Mouse (Mus musculus) common myeloid progenitor, adult 5-6 weeks (primary cell): ENCODE results near the gene Mvp. TPM values are rescaled to one million over a fixed set of nuclear protein-coding genes. Genes with fewer than 3 reads are reported as not detected.
A peak's percentile ranks its signal among the peaks of the same experiment; 100 is the strongest.

Source experiments
- ATAC-seq: replicated peaks from 2 replicates; pipeline ENCODE4 v1.8.0; 2016; ENCODE audit warnings: low read depth, mild to moderate bottlenecking, moderate TSS enrichment, inconsistent platforms; ENCODE audit not compliant: poor library complexity, severe bottlenecking
- total RNA-seq: library from RNA; stranded (forward); fragments of 200-1000, 187-1606 nt; gene quantifications from 2 replicates; pipeline ENCODE4 v1.2.3, GENCODE M21; 2017

The Mvp gene
- total RNA-seq, 1 experiment from 2014 or later, result 19.3 TPM

GRCm38 (mm10) chr7:127004122-127004875 lies 10.1 kb downstream of the Mvp start:
- no peak for ATAC-seq

- ATAC-seq, result no peak
Observed at GRCm38 (mm10) chr7:127003620-127004019, 10.8 kb downstream of the Mvp start.

- ATAC-seq, result no peak
Observed at GRCm38 (mm10) chr7:126999568-126999967, 14.9 kb downstream of the Mvp start.

- no peak for ATAC-seq
Observed at GRCm38 (mm10) chr7:126996449-126996848, 18.0 kb downstream of the Mvp start.

GRCm38 (mm10) chr7:126988816-126989215 lies 25.6 kb downstream of the Mvp start:
- ATAC-seq, result no peak

GRCm38 (mm10) chr7:126986319-126986718 lies 28.1 kb downstream of the Mvp start:
- peak; percentile 60; the same call in 1 of the 2 replicates for ATAC-seq

- ATAC-seq, result no peak
Observed at GRCm38 (mm10) chr7:126984667-126985444, 29.6 kb downstream of the Mvp start.

GRCm38 (mm10) chr7:126983113-126983512 lies 31.3 kb downstream of the Mvp start:
- ATAC-seq, result no peak

GRCm38 (mm10) chr7:126982054-126982453 lies 32.4 kb downstream of the Mvp start:
- no peak for ATAC-seq

GRCm38 (mm10) chr7:126981601-126982000 lies 32.8 kb downstream of the Mvp start:
- no peak for ATAC-seq

- ATAC-seq, result no peak
Observed at GRCm38 (mm10) chr7:126978841-126979240, 35.6 kb downstream of the Mvp start.

- no peak for ATAC-seq
Observed at GRCm38 (mm10) chr7:126976878-126977459, 37.5 kb downstream of the Mvp start.

- ATAC-seq, result peak; percentile 95
Observed at GRCm38 (mm10) chr7:126975950-126976866, 38.2 kb downstream of the Mvp start, which contains the start of gene Cdiptos. Gene Cdiptos (minus strand): TSS chr7:126976098.

GRCm38 (mm10) chr7:126975893-126975949 lies 38.7 kb downstream of the Mvp start, which contains the start of gene Cdipt:
Gene Cdipt (plus strand): TSS chr7:126975914.
- ATAC-seq, result no peak

GRCm38 (mm10) chr7:126975493-126975892 lies 38.9 kb downstream of the Mvp start:
- 0 out of 2 replicates have a peak, but pooled peaks have one; percentile 31 for ATAC-seq

GRCm38 (mm10) chr7:126967361-126967760 lies 47.1 kb downstream of the Mvp start:
- ATAC-seq, result no peak

GRCm38 (mm10) chr7:126965568-126965967 lies 48.9 kb downstream of the Mvp start:
- no peak for ATAC-seq

- peak; percentile 40; the same call in 1 of the 2 replicates for ATAC-seq
Observed at GRCm38 (mm10) chr7:126963548-126964286, 50.7 kb downstream of the Mvp start.

- no peak for ATAC-seq
Observed at GRCm38 (mm10) chr7:126961965-126962364, 52.5 kb downstream of the Mvp start.

GRCm38 (mm10) chr7:126961095-126961494 lies 53.3 kb downstream of the Mvp start:
- no peak for ATAC-seq
